Mouse (Mus musculus): ENCODE measurements around the gene Crmp1.

GRCm38 (mm10) chr5:37332066-37332465 is 90.3 kb downstream of the Crmp1 start:
- TF ChIP-seq POLR2A (IDR thresholded peaks at IDR 0.05; ENCODE audit: borderline replicate concordance, insufficient read depth, low read length) (no peak), CTCF (IDR thresholded peaks at IDR 0.05; ENCODE audit: borderline replicate concordance, insufficient read depth, low read depth, low read length) (no peak)
